Mouse (Mus musculus) C2C12 (cell line): ENCODE measurements at regions not wholly inside any gene's neighbourhood (a gene's known extent, or its start where the extent isn't known, plus 50 kb on each side); places are given as distances from the start of the nearest gene placed in this dataset.

Source experiments
- CEBPB ChIP-seq: IDR thresholded peaks from one replicate; pipeline ENCODE4 v1.6.1; 2011; ENCODE audit warnings: low read depth, mild to moderate bottlenecking, control low read depth, moderate library complexity
- CTCF ChIP-seq: IDR thresholded peaks from one replicate; pipeline ENCODE4 v1.5.1; 2011; ENCODE audit not compliant: control insufficient read depth, insufficient read depth, insufficient read length
- MYOG ChIP-seq: IDR thresholded peaks from one replicate; pipeline ENCODE4 v1.6.1; 2011; ENCODE audit not compliant: control insufficient read depth, insufficient read length; ENCODE audit errors: extremely low read depth
- USF1 ChIP-seq: IDR thresholded peaks from one replicate; pipeline ENCODE4 v1.6.1; 2011; ENCODE audit warnings: low read depth, mild to moderate bottlenecking, control low read depth, moderate library complexity

GRCm38 (mm10) chr9:85096520-85096919 lies 216.1 kb upstream of the Gm11114 start:
- TF ChIP-seq CTCF (no peak), CEBPB (no peak), USF1 (no peak), MYOG (no peak)
